Mouse (Mus musculus): ENCODE results near the gene Cyp8b1.
A peak's percentile ranks its signal among the peaks of the same experiment; 100 is the strongest.

Cyp8b1 gene

DNA sequence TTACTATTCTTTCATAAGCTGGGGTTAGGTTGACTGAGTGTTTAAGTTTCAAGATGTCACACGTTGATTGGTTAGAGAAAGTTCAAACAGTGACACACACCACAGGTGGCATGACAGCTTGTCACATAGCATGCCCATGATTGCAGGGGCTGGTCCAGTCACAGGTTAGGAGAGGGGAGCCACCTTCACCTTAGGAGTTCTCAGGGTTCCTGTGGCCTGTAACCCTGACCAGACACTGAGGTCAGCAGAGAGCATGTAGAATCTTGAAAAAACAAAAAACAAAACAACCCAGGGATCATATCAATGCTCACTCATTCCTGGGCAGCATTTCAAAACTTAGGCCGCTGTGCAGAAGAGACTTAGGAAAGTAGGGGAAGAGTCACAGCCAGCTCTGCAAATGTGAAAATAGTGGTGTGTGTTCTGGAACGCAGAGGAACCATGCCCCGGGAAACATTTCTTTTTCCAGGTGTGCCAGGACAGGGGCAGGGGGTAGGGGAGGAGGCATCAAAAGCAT, 26.1 kb downstream of the Cyp8b1 start:
- no peak for DNase-seq

DNA sequence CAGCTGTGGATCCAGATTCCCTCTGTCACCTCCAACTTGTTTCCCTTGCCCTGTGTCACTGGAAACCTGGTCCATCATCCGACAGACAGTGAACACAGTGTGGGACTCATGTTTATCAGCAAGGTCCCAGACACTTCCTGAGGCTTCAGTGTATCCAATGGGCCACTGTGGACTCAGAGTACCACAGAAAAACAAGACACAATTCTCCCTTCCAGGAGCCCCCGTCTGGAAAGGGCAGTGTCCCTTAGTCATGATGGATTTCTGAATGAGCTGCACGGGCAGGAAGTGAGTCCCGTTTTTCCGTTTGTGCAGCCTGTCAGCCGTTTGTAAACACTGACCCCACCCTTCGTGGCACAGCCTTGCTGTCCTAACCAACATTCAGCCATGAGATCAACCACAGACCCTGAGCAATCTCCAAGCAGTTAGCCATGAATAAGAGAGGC, 34.1 kb downstream of the Cyp8b1 start:
- DNase-seq: no peak

DNA sequence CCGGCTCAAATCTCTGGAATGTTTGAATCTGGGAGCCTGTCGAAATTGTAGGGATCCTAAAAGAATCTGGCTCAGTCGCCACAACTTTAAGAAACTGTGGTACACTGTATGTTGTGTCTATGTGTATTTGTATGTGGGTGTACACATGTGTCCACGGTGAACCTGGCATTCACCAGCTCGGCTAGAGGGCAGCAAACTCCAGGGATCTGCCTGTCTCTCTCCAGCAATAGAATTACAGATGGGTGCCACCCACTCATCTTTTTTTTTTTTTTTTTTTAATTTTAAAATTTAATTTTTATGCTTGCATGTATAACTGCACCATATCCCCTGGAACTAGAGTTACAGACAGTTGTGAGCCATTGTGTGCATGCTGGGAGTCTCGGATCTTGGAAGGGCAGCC, 34.8 kb downstream of the Cyp8b1 start:
- DNase-seq: no peak

DNA sequence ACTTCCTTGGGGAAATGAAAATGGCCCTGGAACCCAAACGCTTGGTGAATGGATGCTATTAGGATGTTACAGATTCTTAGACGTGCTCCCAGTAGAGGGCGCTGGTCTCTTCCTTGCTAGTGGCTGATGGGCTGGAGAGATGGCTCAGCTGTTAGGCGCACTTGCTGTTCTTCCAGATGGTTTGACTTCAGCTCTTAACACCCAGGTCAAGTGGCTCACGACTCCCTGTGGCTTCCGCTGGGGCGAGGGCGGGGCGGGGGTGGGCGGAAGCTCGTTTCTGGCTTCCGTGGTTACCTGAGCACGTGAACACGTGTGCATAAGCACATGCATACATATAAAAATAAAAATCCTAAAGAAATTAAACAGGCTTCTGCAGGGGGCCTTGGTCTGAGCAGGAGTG, 35.3 kb downstream of the Cyp8b1 start:
- peak; percentile 52 for DNase-seq

DNA sequence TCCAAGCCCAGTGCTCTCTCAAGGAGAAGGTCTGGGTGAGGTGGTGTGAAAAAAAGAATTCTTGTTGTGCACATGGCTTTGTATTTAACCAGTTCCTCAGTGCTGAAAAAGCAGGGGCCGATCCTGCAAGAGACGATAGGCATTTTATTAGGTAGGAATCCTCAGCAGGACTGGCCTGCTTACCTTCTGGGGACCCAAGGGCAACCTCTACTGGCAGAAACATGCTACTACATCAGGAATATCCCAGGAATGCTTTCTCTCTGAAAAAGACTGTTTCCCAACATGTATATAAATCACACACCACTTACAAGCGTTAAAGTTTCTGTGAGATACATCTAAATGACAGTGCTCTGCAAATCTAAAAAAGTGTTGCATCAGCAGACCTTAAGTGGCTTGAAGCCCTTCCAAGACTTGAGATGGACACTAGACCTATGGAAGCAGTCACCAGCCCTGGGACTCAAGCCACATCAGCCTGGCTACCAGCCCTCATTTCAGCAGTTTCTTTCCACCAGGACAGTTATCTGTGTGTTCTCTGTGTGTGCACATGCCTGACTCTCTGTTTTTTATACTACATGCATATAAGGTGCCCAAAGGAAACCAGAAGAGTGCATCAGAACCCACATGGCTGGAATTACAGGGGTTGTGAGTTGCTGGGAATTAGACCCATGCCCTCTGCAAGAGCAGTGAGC, 38.9 kb downstream of the Cyp8b1 start:
- DNase-seq: peak; percentile 43

DNA sequence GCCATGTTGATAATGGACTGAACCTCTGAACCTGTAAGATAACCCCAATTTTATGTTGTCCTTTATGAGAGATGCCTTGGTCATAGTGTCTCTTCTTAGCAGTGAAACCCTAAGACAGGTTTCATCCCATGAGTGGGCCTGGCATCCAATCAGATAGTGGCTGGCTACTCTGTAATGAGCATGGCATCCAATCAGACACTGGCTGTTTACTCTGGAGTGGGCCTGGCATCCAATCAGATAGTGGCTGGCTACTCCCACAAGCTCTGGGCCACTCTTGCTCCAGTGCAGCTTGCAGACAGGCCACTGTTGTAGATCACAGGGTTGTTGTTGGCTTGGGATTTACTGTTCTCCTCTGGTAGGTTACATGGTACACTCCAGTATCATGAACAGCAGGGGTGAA, 42.5 kb downstream of the Cyp8b1 start:
- no peak for DNase-seq

DNA sequence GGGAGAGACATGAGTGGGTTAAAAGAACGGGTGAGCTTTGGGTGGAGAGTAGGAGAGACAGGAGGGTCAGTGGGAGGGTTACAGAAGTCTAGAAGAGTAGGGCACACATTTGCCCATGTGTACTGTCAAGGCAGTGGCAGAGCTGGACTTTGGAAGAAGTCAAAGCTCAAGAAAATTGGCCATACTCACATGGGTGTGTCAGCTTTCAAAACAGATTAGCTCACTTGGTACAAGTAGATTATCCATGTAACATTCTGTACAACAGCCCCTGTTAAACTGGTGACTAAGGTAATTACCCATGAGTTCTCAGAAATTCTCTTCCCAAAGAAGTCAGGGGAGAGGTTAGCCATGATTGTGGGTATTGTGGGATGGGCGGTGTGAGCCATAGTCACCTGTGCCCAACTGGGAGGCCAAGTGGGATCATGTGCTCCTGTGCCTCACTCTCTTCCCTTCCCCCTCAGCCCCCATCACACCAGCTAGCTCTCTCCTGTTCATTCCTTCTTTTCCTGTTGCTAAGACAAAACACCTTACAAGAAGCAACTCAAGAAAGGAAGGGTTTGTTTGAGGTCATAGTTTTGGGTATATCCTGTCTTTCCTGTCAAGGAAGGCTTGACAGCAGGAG, 43.9 kb downstream of the Cyp8b1 start:
- no peak for DNase-seq

DNA sequence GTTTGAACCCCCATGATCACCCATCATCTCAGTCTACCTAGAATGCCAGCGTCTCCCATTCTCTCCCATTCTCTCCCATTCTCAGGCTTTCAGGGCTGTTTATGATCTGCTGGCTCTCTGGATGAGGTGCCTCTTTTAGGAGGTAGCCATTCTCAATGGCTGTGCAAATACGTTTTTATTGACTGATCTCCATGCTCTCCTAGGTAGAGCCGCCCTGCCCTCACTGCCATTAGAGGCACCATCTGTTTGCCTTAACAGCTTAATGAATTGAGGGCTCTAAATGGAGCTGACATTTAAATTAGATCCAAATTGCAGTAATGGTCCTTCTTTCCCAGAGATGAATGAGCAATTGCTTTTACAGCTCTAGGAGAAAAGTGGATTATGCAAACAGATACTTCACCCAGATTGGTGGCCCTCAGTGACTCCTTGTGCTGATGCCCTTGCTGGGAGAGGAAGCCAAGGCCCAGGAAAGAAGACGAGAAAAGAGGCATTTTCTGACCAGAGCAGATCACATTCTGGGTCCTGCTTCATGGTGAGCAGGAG, 46.1 kb downstream of the Cyp8b1 start:
- DNase-seq: no peak

DNA sequence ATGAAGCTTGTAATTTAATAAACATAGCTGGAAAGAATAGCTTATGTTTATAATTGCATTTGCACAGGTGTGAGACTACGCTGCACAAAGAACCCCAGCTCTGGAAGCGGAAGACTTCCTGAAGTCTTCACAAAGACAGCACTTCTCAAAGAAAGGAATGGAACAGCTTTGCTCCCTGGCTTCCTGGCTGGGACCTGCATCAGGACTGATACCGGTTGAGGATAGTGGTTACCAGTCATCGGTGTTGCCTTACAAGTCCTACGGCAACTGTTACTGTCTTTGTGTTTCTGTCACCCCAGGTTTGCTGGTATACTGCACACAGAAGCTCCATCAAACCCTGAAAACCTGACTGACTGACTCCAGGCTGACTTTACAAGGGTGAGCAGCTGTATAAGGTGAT, 46.7 kb downstream of the Cyp8b1 start:
- DNase-seq: no peak

DNA sequence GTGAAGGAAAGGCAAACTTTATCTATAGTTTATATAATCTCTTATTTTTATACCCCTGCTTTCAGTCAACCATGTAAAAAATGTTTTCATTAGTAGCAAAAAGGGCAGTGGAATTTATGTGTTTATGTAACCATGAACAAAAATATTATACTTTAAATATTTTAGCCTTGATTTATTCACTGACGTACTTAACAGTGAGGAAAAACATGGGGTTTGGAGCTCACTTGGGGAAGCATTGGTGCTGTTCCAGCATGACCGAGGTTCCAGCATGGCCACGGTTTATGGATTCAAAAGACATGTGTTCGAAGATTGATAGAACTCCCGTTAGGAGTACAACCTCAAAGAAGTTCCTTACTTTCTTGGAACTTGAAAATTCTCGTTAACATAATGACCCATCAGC, 47.9 kb downstream of the Cyp8b1 start:
- no peak for DNase-seq

DNA sequence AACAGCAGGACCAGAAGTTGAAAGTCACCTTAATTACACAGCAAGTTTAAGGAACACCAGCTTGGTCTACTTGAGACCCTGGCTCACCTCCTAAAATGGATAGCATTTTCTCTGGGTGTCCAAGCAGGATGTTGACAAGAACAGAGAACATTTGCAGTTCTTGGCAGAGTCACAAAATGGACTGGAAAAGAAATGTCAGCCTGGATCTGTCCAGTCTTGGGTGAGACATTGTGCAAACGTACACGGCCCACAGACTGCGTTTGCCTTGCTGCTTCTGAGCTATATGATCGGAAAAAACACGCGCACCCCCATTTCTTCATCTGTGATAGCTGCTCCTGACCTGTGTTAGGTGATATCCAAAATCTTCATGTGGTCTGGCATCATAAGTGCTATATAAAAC, 48.5 kb downstream of the Cyp8b1 start:
- DNase-seq: no peak

DNA sequence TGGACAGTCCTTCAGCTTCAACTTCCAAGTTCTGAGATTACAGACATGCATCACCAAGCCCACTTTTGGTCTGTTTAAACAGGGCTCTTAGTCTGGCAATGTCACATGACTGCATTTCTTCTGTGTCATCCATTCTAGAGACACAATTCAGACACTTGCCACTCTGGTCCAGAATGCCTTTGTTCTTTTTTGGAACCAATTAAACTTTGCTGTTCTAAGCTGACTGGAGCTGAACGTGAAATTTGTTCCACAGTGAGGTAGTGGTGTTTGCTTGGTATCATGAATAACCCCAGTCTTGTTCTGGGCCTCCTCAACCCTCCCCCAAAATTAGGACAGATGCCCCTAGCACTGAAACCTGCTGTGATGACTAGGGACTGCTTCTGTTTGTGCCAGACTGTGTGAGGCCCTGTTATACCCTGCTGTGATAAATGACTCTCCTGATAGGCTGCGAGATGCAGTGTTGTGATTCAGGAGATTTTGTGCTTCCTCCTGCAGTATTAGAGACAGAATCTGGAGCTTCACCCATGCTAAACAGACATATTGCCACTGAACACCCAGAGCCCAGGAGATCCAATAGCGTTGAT, 50.6 kb downstream of the Cyp8b1 start:
- DNase-seq: no peak

DNA sequence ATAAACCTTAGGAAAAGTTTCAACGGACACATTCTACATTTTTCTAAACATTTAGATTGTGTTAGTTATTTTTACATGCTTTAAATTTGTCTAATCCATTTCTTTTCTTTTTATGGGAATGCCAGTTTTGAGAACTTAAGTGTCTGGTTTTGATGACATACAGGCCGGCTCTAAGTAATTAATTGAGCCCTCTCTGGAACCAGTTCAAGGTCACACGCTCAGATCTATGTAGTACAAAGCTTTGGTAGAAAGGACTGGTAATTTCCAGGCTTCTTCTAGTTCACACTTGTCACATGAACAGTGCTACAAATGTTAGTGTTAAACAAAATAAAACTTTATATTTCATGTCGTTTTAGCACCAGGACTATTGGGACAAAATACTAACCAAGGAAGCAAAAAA, 51.3 kb downstream of the Cyp8b1 start:
- DNase-seq: no peak
